ENCODE assay signal across 20 mouse cellular contexts in the genomic region with DNA sequence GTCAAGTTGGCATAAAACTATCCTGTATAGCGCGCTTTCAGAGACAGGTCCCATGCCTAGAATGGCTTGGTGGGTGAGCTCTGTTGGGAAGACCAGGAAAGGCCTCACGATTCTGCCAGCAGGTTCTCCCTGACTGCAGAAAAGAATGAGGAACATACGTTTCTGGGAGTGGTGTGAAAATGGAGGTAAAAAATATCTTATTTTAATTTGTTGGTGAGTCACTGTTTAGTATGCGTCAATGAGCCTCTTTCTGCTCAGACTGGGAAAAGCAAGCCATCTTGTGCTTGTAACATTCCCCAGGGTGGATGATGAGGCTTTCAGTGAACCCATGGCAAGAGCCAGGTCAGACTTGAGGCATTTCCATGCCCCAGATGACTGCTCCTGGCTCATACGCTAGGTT.
DNase-seq lines count a peak whose midpoint lies in the region; ATAC-seq and TF ChIP-seq lines count a peak whose summit lies in the region.
"Had no signal": no experiment of that assay in that cellular context is flagged by ENCODE, and none has a peak within 500 bp of the region (broad histone marks: within the 10 kb centered on the region; RNA-seq: fewer than 3 reads in every experiment).

No protein-coding gene starts in this region.

- no peak for DNase-seq in frontal cortex, postnatal 25 days (ENCODE audit: low spot score in 2 of 2)
- DNase-seq in left cerebral cortex, postnatal 25 days (ENCODE audit: low spot score in 2 of 2) = peak; percentile 25 to 81
- no peak for DNase-seq in left cerebral cortex, postnatal 10 days (ENCODE audit: extremely low spot score in 1 of 2, low spot score in 2 of 2)
- DNase-seq in kidney, postnatal 10 days = no peak
- DNase-seq: cerebellum, postnatal 36 days; gastrocnemius, postnatal 14 days; kidney, postnatal 25 days had no signal

- H3K4me3 ChIP-seq in bone marrow macrophage, adult 2 months (ENCODE audit: insufficient read depth, low read length) = no peak overlapping the region
- H3K4me3 ChIP-seq in liver, embryonic 15.5 days (replicated peaks) = no peak overlapping the region
- H3K4me3 ChIP-seq in forebrain, embryonic 13.5 days = no peak overlapping the region
- H3K4me3 ChIP-seq: forebrain, embryonic 15.5 days; hindbrain, embryonic 12.5 days; limb, embryonic 12.5 days; myocyte; stomach, embryonic 15.5 days had no signal

- peak overlapping the region; percentile 46 for H3K27ac ChIP-seq in bone marrow macrophage, adult 2 months (ENCODE audit: insufficient read depth, low read depth, low read length)
- peak overlapping the region; percentile 82 for H3K27ac ChIP-seq in liver, embryonic 15.5 days (replicated peaks)
- H3K27ac ChIP-seq in forebrain, embryonic 13.5 days = no peak overlapping the region
- H3K27ac ChIP-seq: forebrain, embryonic 15.5 days; hindbrain, embryonic 12.5 days; limb, embryonic 12.5 days; stomach, embryonic 15.5 days had no signal

- intact Hi-C loops in left cerebral cortex, postnatal 25 days (cut with DNase I) = loop anchor here (2.0 kb wide), 1 partner anchor 41 kb away; no protein-coding TSS in a partner anchor
- intact Hi-C loops in left cerebral cortex, postnatal 10 days (cut with DNase I) = no loop called here

- H3K4me2 ChIP-seq in liver, embryonic 15.5 days = peak overlapping the region; percentile 18; the same call in 1 of the 2 replicates
- no peak overlapping the region for H3K4me2 ChIP-seq in forebrain, embryonic 13.5 days
- H3K4me2 ChIP-seq: forebrain, embryonic 15.5 days; hindbrain, embryonic 12.5 days; limb, embryonic 12.5 days; midbrain, embryonic 11.5 days; stomach, embryonic 15.5 days had no signal

- no peaks in the 10 kb centered on the region for H3K27me3 ChIP-seq in liver, embryonic 15.5 days
- H3K27me3 ChIP-seq in forebrain, embryonic 13.5 days = no peaks in the 10 kb centered on the region
- H3K27me3 ChIP-seq: CH12.LX; forebrain, embryonic 15.5 days; hindbrain, embryonic 12.5 days; limb, embryonic 12.5 days; stomach, embryonic 15.5 days had no signal

- H3K9me3 ChIP-seq in liver, embryonic 15.5 days (replicated peaks) = no peaks in the 10 kb centered on the region
- H3K9me3 ChIP-seq in forebrain, embryonic 13.5 days (replicated peaks) = no peaks in the 10 kb centered on the region
- H3K9me3 ChIP-seq: forebrain, embryonic 15.5 days; hindbrain, embryonic 12.5 days; limb, embryonic 12.5 days; stomach, embryonic 15.5 days had no signal

- H3K9ac ChIP-seq in liver, embryonic 15.5 days = no peak overlapping the region
- H3K9ac ChIP-seq in forebrain, embryonic 13.5 days = no peak overlapping the region
- H3K9ac ChIP-seq: forebrain, embryonic 15.5 days; hindbrain, embryonic 12.5 days; limb, embryonic 12.5 days; stomach, embryonic 15.5 days had no signal

- peaks cover 48% of the 10 kb centered on the region for H3K36me3 ChIP-seq in liver, embryonic 15.5 days (replicated peaks)
- H3K36me3 ChIP-seq in forebrain, embryonic 13.5 days (ENCODE audit: poor library complexity, severe bottlenecking) = peaks cover 68% of the 10 kb centered on the region

- peak; percentile 85 for ATAC-seq in frontal cortex, adult (ENCODE audit: low TSS enrichment)
- no peak; the same call in 1 of the 2 replicates for ATAC-seq in liver, embryonic 15.5 days (ENCODE audit: insufficient read depth)
- no peak for ATAC-seq in forebrain, embryonic 13.5 days
- ATAC-seq: forebrain, embryonic 15.5 days; intestine, postnatal 0 days; lung, postnatal 0 days had no signal

- 77% methylated on average over 6 of the region's 6 CpGs for WGBS in liver, embryonic 15.5 days (ENCODE audit: insufficient replicate concordance)
- WGBS in forebrain, embryonic 13.5 days = 96% methylated on average over 6 of the region's 6 CpGs

- H3K4me1 ChIP-seq in bone marrow macrophage, adult 2 months (ENCODE audit: control insufficient read depth, insufficient read depth, low read length) = peaks cover 17% of the 10 kb centered on the region
- H3K4me1 ChIP-seq in liver, embryonic 15.5 days (replicated peaks) = peaks cover 24% of the 10 kb centered on the region
- H3K4me1 ChIP-seq in forebrain, embryonic 13.5 days = no peaks in the 10 kb centered on the region
- H3K4me1 ChIP-seq: forebrain, embryonic 15.5 days; hindbrain, embryonic 12.5 days; limb, embryonic 12.5 days; stomach, embryonic 15.5 days had no signal

- no peak for TF ChIP-seq CTCF in bone marrow macrophage, adult 2 months (IDR thresholded peaks at IDR 0.05; ENCODE audit: low read depth, low read length)

- TF ChIP-seq POLR2A in bone marrow macrophage, adult 2 months (IDR thresholded peaks at IDR 0.05; ENCODE audit: borderline replicate concordance, low read depth, low read length) = no peak

Comparison
In these comparisons a context has a peak if more than half of its experiments do, and no peak if none do; other contexts are left out.
1. DNase-seq: peak in left cerebral cortex, postnatal 25 days (2 of 2); none in frontal cortex, postnatal 25 days (0 of 2), left cerebral cortex, postnatal 10 days (0 of 2) and kidney, postnatal 10 days (single experiment).